Mouse (Mus musculus) naive thymus-derived CD4-positive, alpha-beta T cell, adult 2 months (primary cell): ENCODE results near the gene Smad9.

Experiments
- DNase-seq: peaks from one replicate; pipeline ENCODE4 v3.0.0-alpha.2; 2011; ENCODE audit warnings: low read depth

The Smad9 gene

DNA sequence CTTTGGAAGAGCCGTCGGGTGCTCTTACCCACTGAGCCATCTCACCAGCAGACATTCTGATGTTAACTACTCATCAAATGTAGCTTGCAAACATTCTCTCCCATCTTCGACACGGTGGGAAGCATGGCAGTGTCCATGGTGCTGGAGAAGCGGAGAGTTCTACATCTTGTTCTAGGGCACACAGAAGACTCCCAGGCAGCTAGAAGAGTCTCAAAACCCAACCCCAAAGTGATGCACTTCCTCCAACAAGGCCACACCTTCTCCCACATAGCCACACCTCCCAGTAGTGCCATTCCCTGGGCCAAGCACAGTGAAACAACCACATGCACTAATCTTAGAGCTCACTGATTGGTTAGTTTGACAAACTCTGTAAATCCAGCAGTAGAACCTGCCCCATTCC is 53.7 kb downstream of the Smad9 start:
- peak; percentile 57 for DNase-seq

DNA sequence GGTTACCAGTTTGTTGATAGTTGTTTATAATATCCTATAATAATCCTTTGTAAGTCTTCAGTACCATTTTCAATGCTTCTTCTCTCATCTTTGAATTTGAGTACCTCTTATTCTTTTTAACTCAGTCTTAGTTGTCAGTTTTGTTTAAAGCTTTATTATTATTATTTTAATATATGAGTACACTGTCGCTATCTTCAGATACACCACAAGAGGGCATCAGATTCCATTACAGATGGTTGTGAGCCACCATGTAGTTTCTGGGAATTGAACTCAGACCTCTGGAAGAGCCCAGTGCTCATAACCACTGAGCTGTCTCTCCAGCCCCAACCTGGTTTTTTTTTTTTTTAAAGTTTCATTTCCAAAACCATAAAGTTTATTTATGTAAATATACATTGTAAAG is 56.2 kb downstream of the Smad9 start:
- DNase-seq, result peak; percentile 24

DNA sequence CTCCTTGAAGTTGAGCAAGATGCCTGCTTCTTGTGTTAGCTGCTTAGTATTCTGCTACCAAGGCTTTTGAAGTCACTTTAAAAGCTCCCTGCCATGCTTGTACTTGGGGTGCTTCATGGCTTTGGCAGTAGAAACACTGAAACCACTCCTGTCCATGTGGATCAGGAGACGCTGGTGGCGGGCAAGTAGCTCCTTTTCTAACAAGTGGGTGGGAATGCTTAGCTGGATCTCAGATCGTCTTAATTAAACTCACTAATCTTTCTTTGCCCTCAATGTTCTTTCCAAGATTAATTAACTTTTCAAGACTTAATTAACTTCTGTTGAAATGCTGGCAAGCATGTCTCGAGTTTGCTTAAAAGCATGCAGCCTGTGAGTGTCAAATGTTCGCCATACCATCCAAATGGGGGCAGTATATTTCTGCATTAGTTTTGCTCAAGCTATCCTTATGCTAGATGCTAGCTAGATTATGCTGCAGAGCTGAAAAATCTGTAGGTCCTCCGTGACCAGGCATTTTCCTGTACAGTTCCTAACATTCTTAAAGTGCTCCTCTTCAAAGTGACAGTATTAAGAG is 58.1 kb downstream of the Smad9 start:
- DNase-seq, result no peak

DNA sequence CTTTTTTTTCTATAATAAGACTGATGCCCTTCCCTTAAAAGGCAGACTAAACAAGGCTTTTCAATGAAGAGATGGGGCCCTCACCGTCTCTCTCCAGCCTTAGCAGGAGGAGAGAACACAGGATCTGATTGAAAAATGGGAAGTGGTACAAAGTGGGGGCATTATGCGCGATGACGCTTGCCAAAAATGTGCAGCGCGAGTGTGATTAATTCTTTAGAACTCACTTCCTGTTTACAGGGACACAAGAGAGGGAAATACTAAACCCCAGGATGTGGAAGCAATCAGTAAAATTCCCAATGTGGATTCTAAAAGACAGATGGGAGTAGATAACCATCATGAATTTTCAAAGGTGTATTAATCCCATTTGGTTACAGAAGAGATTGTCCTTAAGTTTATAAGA is 59.2 kb downstream of the Smad9 start:
- DNase-seq, result no peak

DNA sequence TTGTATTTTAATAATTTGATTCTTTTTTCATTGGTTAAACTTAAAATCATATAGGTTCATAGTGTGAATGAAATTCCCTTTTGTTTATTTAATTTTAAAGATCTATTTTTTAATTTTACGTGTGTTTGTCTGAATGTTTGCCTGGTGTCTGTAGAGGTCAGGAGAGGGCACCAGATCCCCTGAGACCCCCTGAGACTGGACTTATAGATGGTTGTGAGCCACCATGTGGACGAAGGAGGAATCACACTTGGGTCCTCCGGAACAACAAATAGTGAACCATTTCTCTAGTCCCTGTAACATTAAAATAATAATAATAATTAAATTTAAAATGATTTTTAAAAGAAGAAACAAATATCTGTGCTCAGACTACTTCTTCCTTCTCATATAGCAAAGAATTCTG is 59.9 kb downstream of the Smad9 start:
- DNase-seq, result peak; percentile 40

DNA sequence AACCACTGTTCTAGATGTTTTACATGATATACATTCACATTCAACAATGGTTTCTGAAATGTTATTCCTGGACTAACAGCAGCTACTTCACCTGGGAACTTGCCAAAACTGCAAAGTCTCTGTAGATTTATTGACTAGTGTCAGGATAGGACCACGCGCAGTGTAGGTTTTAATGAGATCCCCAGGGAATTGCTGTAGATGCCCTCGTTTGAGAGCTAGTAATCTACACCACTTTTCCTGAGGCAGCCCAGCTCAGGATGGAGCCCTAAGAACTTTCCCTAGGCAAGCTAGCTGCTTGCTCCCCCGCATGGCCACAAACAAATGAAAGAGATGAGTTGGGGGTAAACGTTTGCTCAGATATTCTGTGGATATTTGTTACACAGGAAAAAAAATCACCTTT is 67.1 kb downstream of the Smad9 start:
- DNase-seq, result no peak

DNA sequence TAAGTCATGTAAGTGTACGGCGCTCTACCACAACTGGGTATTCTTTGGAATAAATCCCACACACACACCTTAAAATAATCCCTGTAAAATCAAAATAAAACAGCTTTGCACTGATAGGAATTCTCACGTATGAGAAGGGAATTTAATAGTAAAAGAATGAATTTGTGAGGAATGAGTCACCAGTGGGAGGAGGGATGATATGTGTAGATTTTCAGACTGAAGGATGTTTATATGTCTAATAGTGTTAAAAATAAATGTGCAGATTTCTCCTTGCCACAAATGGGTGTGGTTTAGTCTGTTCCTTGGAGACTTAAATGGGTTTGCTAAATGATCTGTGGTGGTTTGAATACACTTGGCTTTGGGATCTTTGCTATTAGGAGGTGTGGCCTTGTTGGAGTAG is 77.1 kb downstream of the Smad9 start:
- no peak for DNase-seq

DNA sequence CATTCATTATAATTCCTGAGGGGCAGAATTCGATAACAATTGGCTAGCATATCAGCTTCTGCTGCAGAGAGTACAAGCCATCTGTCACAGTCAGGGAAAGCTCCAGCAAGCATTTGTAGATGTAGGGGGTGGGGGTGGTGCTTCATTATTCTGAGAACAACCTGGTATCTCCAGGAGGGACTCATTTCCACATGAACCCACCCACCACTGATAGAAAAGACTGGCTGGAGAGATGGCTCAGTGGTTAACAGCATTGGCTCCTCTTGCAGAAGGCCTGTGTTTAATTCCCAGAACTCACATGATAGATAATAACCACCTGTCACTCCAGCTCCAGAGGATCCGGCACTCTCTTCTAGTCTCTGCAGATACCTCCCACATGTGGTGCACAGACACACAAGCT is 80.0 kb downstream of the Smad9 start:
- no peak for DNase-seq
